Mouse (Mus musculus): ENCODE measurements around the gene Atf5. TPM values are rescaled to one million over a fixed set of nuclear protein-coding genes. Genes with fewer than 3 reads are reported as not detected.

Gene Atf5
- polyA plus RNA-seq, 1 experiment = 29.8 TPM

GRCm38 (mm10) chr7:44850789-44851624 lies 34.5 kb upstream of the Atf5 start:
- 64% methylated on average over 8 of the region's 8 CpGs for WGBS
- DNase-seq (ENCODE audit: low read depth, low spot score) = no peak

- no peak for DNase-seq (ENCODE audit: low read depth, low spot score)
- under 1% methylated on average over 33 of the region's 33 CpGs for WGBS
Observed at GRCm38 (mm10) chr7:44850146-44850545, 33.7 kb upstream of the Atf5 start.

GRCm38 (mm10) chr7:44849416-44850111 lies 33.1 kb upstream of the Atf5 start:
- WGBS = under 1% methylated on average over 41 of the region's 41 CpGs
- no peak for DNase-seq (ENCODE audit: low read depth, low spot score)

- peak; percentile 95 for DNase-seq (ENCODE audit: low read depth, low spot score)
Observed at GRCm38 (mm10) chr7:44848561-44849415, 32.3 kb upstream of the Atf5 start, which contains the start of the genes Akt1s1 and Tbc1d17. Akt1s1 (plus strand) TSS chr7:44848991. Tbc1d17 (minus strand) TSS chr7:44849079.

GRCm38 (mm10) chr7:44847772-44848171 lies 31.3 kb upstream of the Atf5 start:
- 38% methylated on average over 5 of the region's 5 CpGs for WGBS
- no peak for DNase-seq (ENCODE audit: low read depth, low spot score)

More at GRCm38 (mm10) chr7:44848561-44849415, 32.3 kb upstream of the Atf5 start, which contains the start of the genes Akt1s1 and Tbc1d17:
- under 1% methylated on average over 54 of the region's 54 CpGs for WGBS

- no peak for DNase-seq (ENCODE audit: low read depth, low spot score)
- WGBS = 89% methylated on average over 7 of the region's 7 CpGs
Observed at GRCm38 (mm10) chr7:44846804-44847203, 30.3 kb upstream of the Atf5 start.

GRCm38 (mm10) chr7:44845006-44845405 lies 28.5 kb upstream of the Atf5 start:
- WGBS = 92% methylated on average over 10 of the region's 10 CpGs

GRCm38 (mm10) chr7:44841825-44842463 lies 25.5 kb upstream of the Atf5 start:
- 89% methylated on average over 8 of the region's 8 CpGs for WGBS
- no peak for DNase-seq (ENCODE audit: low read depth, low spot score)

More at GRCm38 (mm10) chr7:44845006-44845405, 28.5 kb upstream of the Atf5 start:
- no peak for DNase-seq (ENCODE audit: low read depth, low spot score)

GRCm38 (mm10) chr7:44840426-44840825 lies 24.0 kb upstream of the Atf5 start:
- 61% methylated on average over 14 of the region's 14 CpGs for WGBS
- DNase-seq (ENCODE audit: low read depth, low spot score) = no peak

- DNase-seq (ENCODE audit: low read depth, low spot score) = no peak
- WGBS = 9% methylated on average over 58 of the region's 58 CpGs
Observed at GRCm38 (mm10) chr7:44839491-44840191, 23.2 kb upstream of the Atf5 start.

- DNase-seq (ENCODE audit: low read depth, low spot score) = no peak
- 42% methylated on average over 11 of the region's 11 CpGs for WGBS
Observed at GRCm38 (mm10) chr7:44839171-44839490, 22.7 kb upstream of the Atf5 start.

GRCm38 (mm10) chr7:44838073-44838472 lies 21.6 kb upstream of the Atf5 start:
- 91% methylated on average over 6 of the region's 6 CpGs for WGBS
- no peak for DNase-seq (ENCODE audit: low read depth, low spot score)

GRCm38 (mm10) chr7:44836423-44837053 lies 20.1 kb upstream of the Atf5 start:
- 77% methylated on average over 9 of the region's 9 CpGs for WGBS
- no peak for DNase-seq (ENCODE audit: low read depth, low spot score)

- 28% methylated on average over 3 of the region's 3 CpGs for WGBS
- DNase-seq (ENCODE audit: low read depth, low spot score) = no peak
Observed at GRCm38 (mm10) chr7:44836016-44836404, 19.6 kb upstream of the Atf5 start.

GRCm38 (mm10) chr7:44835373-44836015 lies 19.0 kb upstream of the Atf5 start:
- 83% methylated on average over 1 of the region's 1 CpGs for WGBS
- DNase-seq (ENCODE audit: low read depth, low spot score) = no peak

- no peak for DNase-seq (ENCODE audit: low read depth, low spot score)
- WGBS = 22% methylated on average over 4 of the region's 4 CpGs
Observed at GRCm38 (mm10) chr7:44832763-44833162, 16.3 kb upstream of the Atf5 start.

- DNase-seq (ENCODE audit: low read depth, low spot score) = no peak
- 80% methylated on average over 5 of the region's 5 CpGs for WGBS
Observed at GRCm38 (mm10) chr7:44828706-44829105, 12.2 kb upstream of the Atf5 start.

GRCm38 (mm10) chr7:44826771-44827170 lies 10.3 kb upstream of the Atf5 start:
- 53% methylated on average over 3 of the region's 3 CpGs for WGBS
- DNase-seq (ENCODE audit: low read depth, low spot score) = no peak
